Mouse (Mus musculus) hindbrain, embryonic 16.5 days (tissue): ENCODE measurements around the gene Fra10ac1. TPM values are rescaled to one million over a fixed set of nuclear protein-coding genes. Genes with fewer than 3 reads are reported as not detected.

Source experiments
- ATAC-seq: fragments of 200-750 bp; cut with Nextera tagmentation; 2 replicates; pipeline ENCODE4 v1.8.0; 2017; ENCODE audit warnings: moderate TSS enrichment, moderate library complexity
- H3K27ac ChIP-seq: fragments of 300-500 bp; sonication (generic); 2 replicates; pipeline ENCODE4 v1.5.1; 2014; ENCODE audit warnings: low read depth, mild to moderate bottlenecking, control low read depth, low read length, moderate library complexity
- H3K27me3 ChIP-seq: fragments of 300-500 bp; sonication (generic); replicated peaks from 2 replicates; pipeline ENCODE4 v1.6.1; 2014; ENCODE audit warnings: low read length; ENCODE audit not compliant: control insufficient read depth, insufficient read depth
- H3K36me3 ChIP-seq: fragments of 300-500 bp; sonication (generic); 2 replicates; pipeline ENCODE4 v1.6.1; 2014; ENCODE audit warnings: mild to moderate bottlenecking, low read length, moderate library complexity, mixed read lengths; ENCODE audit not compliant: control insufficient read depth, insufficient read depth
- H3K4me1 ChIP-seq: fragments of 300-500 bp; sonication (generic); 2 replicates; pipeline ENCODE4 v1.6.1; 2014; ENCODE audit warnings: low read depth, low read length; ENCODE audit not compliant: control insufficient read depth, insufficient read depth
- H3K4me2 ChIP-seq: fragments of 300-500 bp; sonication (generic); 2 replicates; pipeline ENCODE4 v1.6.1; 2014; ENCODE audit warnings: mild to moderate bottlenecking, low read length, control low read depth, moderate library complexity
- H3K4me3 ChIP-seq: fragments of 300-500 bp; sonication (generic); 2 replicates; pipeline ENCODE4 v1.5.1; 2014; ENCODE audit warnings: mild to moderate bottlenecking, low read length, control low read depth, moderate library complexity
- H3K9ac ChIP-seq: fragments of 300-500 bp; sonication (generic); 2 replicates; pipeline ENCODE4 v1.6.1; 2014; ENCODE audit warnings: low read depth, mild to moderate bottlenecking, control low read depth, low read length, moderate library complexity
- H3K9me3 ChIP-seq: fragments of 300-500 bp; sonication (generic); 2 replicates; pipeline ENCODE4 v1.6.1; 2014; ENCODE audit warnings: mild to moderate bottlenecking, low read length, moderate library complexity; ENCODE audit not compliant: control insufficient read depth
- WGBS: fragments of 180-500 bp; shearing (Covaris S2); extraction: QIAGEN DNeasy Blood & Tissue Kit; methylation state at CpG from one replicate; pipeline ENCODE4 v1.1.7; 2014; 5-methylcytosine and 5-hydroxymethylcytosine counted together
- polyA plus RNA-seq: library from polyadenylated mRNA; unstranded; fragments of >200 nt; fragmentation: Nextera tagmentation; extraction: Ambion mirVana; gene quantifications from 2 replicates; pipeline ENCODE4 v1.2.1, GENCODE M21; 2015

Fra10ac1 gene
- 36.7 and 37.7 TPM in 2 replicates for polyA plus RNA-seq

DNA sequence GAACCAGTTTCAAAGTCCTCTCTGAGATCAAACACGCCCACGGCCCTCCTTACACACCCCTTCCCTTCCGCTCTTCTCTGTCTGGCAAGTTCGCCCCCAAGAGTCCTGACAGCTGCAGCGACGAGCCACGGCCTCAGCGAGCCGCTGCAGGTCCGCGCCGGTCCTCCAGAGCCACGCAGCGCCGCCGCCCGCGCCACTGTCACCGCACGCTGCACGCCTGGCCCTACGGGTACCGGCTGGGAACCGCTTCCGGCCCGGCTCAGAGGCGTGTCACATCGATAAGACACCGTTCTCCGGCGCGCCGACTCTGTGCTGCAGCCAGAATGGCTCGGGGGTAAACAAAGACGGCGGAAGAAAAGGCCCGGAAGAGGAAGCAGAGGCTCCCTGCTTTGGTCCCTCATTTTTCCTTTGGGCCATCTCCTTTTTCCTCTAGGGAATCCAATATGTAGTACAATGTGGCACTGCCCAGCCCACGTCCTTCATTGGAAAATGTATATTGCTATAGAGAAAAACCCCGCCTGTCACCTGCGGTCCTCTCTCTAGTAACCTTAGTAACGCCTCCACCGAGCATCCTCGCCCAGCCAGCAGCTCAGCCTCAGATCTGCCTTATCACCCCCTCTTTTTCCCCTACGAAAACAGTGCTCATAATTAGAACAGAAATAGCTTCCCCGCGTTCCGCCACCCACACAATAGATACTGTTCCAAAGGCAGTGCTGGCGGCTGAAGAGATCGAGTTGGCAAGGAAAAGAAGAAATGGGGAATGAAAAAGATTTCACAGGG, at the start of gene Fra10ac1:
Gene Fra10ac1 (minus strand): TSS at position 252 of the 780 bp plus-strand sequence.
- Histone ChIP-seq H3K4me2 (peak within 1 kb of the TSS; percentile 79), H3K9me3 (0 out of 2 replicates have a peak, but pooled peaks cover 3% of the 10 kb centered on the region), H3K4me3 (peak within 1 kb of the TSS; percentile 73), H3K9ac (peak within 1 kb of the TSS; percentile 79), H3K27me3 (no peaks in the 10 kb centered on the region), H3K36me3 (no peaks in the 10 kb centered on the region), H3K27ac (peak within 1 kb of the TSS; percentile 96), H3K4me1 (peaks cover 10% of the 10 kb centered on the region)
- peak; percentile 98 for ATAC-seq
- WGBS: under 1% methylated on average over 49 of the region's 49 CpGs

DNA sequence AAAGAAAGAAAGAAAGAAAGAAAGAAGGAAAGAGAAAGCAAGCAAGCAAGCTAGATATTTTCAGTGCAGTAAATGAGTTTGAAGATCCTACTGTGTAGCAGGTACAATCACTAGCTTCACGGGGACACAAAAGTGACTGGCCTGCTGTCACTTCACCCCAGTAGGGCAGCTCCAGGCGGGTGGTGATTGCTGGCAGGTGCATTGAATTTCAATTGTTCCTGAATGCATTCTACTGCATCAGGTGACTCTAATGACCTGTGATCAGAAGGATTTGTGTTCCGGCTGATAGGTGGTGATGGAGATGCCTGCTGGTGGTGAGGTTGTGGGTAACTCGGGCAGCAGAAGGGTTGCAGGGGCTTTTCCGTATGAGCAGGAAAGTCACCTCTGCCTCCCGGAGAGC, 47.1 kb upstream of the Fra10ac1 start:
- no peaks in the 10 kb centered on the region for H3K36me3 ChIP-seq
- no peaks in the 10 kb centered on the region for H3K4me1 ChIP-seq
- no peak overlapping the region for H3K9ac ChIP-seq
- 32% methylated on average over 6 of the region's 6 CpGs for WGBS
- no peak overlapping the region for H3K27ac ChIP-seq
- ATAC-seq: no peak
- H3K4me2 ChIP-seq: no peak overlapping the region
- H3K4me3 ChIP-seq: no peak overlapping the region
- H3K9me3 ChIP-seq: no peaks in the 10 kb centered on the region
- no peaks in the 10 kb centered on the region for H3K27me3 ChIP-seq

DNA sequence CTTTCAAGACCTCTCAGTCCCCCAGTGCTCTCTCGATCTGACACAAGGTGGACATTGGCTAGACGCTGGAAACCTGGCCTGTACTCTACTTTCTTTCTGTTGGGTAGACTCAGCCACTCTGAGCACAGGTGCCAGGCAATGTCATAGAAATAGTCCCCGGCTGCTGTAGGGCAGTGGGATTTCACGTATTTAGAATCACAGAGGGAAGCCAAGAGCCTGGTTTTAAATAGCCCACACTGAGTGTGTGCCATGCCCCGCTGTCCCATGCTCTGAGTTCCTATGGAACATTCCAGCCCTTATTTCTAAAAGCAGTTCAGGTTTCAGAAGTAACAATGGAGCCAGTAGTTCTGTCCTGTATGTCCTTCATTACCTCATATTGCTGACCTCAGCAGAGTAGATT, 43.5 kb upstream of the Fra10ac1 start:
- H3K4me2 ChIP-seq: peak overlapping the region; percentile 6; the same call in 1 of the 2 replicates
- no peaks in the 10 kb centered on the region for H3K9me3 ChIP-seq
- WGBS: 91% methylated on average over 5 of the region's 5 CpGs
- no peak for ATAC-seq
- H3K27ac ChIP-seq: no peak overlapping the region
- H3K27me3 ChIP-seq: no peaks in the 10 kb centered on the region
- no peak overlapping the region for H3K9ac ChIP-seq
- H3K4me3 ChIP-seq: no peak overlapping the region
- H3K36me3 ChIP-seq: no peaks in the 10 kb centered on the region
- peaks cover 7% of the 10 kb centered on the region for H3K4me1 ChIP-seq

DNA sequence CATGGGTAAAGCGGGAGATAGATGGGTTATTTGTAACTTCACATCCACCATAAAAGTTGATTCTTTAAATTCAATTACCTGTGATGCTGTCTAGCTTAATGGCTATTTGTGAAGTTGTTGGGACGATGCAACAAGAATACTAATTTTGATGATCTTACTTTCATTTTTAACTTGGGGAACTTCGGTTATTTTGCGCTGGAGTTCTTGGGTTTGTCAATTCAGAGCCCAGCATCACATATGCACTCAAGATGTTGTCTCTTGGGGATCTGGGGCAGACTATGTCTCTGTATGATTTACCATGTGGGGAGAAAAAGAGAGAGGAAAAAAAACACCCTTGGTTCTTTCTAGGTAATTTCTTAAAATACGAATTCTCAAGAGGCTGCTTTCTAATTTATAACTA, 41.8 kb upstream of the Fra10ac1 start:
- H3K9ac ChIP-seq: no peak overlapping the region
- no peaks in the 10 kb centered on the region for H3K27me3 ChIP-seq
- H3K36me3 ChIP-seq: no peaks in the 10 kb centered on the region
- no peak for ATAC-seq
- no peaks in the 10 kb centered on the region for H3K9me3 ChIP-seq
- peak overlapping the region; percentile 41 for H3K4me3 ChIP-seq
- H3K4me1 ChIP-seq: peaks cover 7% of the 10 kb centered on the region
- peak overlapping the region; percentile 62 for H3K4me2 ChIP-seq
- no peak overlapping the region for H3K27ac ChIP-seq
- 77% methylated on average over 5 of the region's 5 CpGs for WGBS

DNA sequence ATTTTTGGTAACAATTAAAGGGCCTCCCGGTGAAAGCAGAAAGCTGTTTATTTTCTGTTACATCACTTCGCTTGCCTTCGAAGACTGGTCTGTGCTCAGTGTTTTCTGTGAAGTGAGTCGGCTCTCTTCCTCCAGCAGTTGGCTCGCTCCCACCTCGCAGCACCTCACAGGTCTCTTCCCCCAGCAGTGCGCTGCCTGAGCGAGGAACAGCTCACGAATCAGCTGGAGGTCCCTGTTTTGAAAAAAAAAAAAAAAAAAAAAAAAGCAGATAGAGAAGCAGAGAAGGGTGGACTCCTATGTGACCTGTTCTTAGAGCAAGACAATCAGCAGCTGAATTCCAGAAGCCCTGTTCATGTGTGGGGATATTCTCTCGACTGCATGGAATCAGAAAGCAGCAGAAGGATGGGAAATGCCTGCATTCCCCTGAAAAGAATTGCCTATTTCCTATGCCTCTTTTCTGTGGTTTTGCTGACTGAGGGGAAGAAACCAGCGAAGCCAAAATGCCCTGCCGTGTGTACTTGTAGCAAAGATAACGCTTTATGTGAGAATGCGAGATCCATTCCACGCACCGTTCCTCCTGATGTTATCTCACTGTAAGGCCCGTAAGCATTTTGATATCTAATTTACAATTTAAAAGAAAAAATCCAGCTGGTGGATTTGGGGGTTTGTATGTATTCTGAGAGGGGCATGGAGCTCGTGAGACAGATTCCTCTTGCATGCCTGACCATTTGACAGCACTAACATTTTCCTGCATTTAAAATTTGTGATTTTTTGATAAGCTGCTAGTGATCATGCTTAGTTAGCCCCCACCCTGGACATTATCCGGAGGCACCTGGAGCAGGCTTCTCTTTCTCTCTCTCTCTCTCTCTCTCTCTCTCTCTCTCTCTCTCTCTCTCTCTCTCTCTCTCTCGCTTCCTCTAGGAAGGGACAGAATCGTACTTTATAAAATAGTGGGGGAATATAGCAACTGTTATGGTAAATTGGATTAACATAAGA, 40.8 kb upstream of the Fra10ac1 start, which contains the start of gene Lgi1:
Gene Lgi1 (plus strand): TSS at position 32 of the 996 bp plus-strand sequence.
- H3K4me2 ChIP-seq: peak within 1 kb of the TSS; percentile 62
- H3K27me3 ChIP-seq: no peaks in the 10 kb centered on the region
- H3K9ac ChIP-seq: peak within 1 kb of the TSS; percentile 52
- peak; percentile 77 for ATAC-seq
- H3K4me1 ChIP-seq: peaks cover 7% of the 10 kb centered on the region
- WGBS: 17% methylated on average over 21 of the region's 21 CpGs
- H3K27ac ChIP-seq: peak within 1 kb of the TSS; percentile 70
- H3K36me3 ChIP-seq: no peaks in the 10 kb centered on the region
- H3K4me3 ChIP-seq: peak within 1 kb of the TSS; percentile 41
- H3K9me3 ChIP-seq: no peaks in the 10 kb centered on the region

DNA sequence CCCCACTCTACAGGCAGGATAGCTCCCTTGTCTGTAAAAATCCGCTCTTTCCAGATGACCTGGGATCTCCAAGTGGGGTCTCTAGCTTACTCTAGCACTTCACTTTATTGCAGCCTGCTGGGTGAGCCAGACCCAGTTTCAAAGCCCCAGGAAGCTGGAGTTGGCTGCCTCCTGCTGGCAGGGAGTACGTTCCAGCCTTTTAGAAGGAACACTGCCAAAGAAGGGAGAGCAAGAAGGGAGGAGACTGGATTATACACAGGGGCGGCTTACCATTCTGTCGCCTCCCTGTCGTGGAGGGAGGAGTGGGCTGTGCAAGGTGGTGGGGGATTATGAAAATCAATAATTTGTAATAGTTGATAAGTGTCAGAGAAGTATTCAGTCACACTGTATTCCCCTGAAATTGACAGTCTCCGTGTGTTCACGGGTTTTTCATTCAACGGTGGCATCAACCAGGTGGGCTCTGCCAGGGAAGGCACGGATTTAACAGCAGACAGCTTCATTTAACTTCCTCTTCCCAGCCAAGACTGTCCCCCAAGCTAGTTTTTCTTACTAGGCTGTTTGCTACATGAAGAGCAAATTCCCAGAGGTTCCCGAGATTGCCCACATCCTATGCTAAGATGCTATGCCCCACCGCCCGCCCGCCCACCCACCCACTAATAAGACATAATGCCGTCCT, 40.0 kb upstream of the Fra10ac1 start:
- Histone ChIP-seq H3K4me3 (peak overlapping the region; percentile 41), H3K27me3 (no peaks in the 10 kb centered on the region), H3K4me1 (peaks cover 7% of the 10 kb centered on the region), H3K4me2 (peak overlapping the region; percentile 62), H3K9ac (peak overlapping the region; percentile 52), H3K27ac (peak overlapping the region; percentile 70), H3K9me3 (no peaks in the 10 kb centered on the region), H3K36me3 (no peaks in the 10 kb centered on the region)
- ATAC-seq: peak; percentile 83
- WGBS: 17% methylated on average over 14 of the region's 14 CpGs

DNA sequence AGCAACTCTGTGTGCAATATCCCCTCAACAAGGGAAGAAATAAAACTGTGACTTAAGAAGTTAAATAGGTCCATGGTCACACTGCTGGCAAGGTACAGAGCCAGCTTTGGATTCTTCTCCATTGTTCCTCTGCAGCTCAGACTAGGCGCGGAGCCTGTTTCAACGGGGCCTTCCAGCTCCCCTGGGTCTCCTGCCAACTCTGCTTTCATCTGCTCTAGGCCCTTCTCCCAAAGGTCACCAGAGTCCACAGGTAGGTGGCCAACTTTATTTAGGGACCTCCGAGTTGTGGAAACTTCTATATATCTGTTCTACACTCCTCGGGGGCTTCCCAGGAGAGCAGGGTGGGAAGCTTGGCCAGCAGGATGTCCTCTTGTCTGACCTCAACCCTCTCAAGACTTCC, 37.4 kb upstream of the Fra10ac1 start:
- no peaks in the 10 kb centered on the region for H3K27me3 ChIP-seq
- no peak for ATAC-seq
- H3K4me1 ChIP-seq: peaks cover 7% of the 10 kb centered on the region
- WGBS: 71% methylated on average over 5 of the region's 5 CpGs
- H3K36me3 ChIP-seq: no peaks in the 10 kb centered on the region
- H3K4me3 ChIP-seq: no peak overlapping the region
- no peaks in the 10 kb centered on the region for H3K9me3 ChIP-seq
- no peak overlapping the region for H3K9ac ChIP-seq
- H3K27ac ChIP-seq: no peak overlapping the region
- H3K4me2 ChIP-seq: no peak overlapping the region

DNA sequence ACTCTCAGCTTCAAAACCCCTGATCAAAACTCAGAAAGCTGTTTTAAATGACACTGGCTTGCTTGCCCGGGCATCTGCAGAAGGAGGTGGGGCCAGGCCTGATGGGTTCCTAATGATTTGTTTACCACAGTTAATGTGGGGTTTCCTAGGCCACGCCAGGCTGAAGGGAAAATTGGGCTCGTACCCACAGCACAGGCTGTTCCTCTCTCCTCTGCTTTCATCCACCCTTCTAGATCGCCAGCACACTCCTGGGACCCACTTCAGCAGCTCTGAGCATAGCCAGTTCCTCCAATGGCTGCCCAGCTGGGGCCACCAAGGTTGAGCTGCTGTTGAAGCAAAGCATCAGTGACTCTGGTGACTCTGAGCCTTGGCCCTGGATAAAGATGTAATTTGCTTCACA, 36.4 kb upstream of the Fra10ac1 start:
- Histone ChIP-seq H3K36me3 (no peaks in the 10 kb centered on the region), H3K27ac (no peak overlapping the region), H3K9me3 (no peaks in the 10 kb centered on the region), H3K4me3 (no peak overlapping the region), H3K4me1 (peaks cover 7% of the 10 kb centered on the region), H3K4me2 (no peak overlapping the region), H3K9ac (no peak overlapping the region), H3K27me3 (no peaks in the 10 kb centered on the region)
- no peak; the same call in 1 of the 2 replicates for ATAC-seq
- WGBS: 55% methylated on average over 4 of the region's 4 CpGs
